Mouse (Mus musculus) spleen, embryonic (tissue): ENCODE measurements around the gene Notch2.

Source experiments
- CTCF ChIA-PET: fragments of 350-600 bp; sonication (Branson Sonifier 250); formaldehyde crosslinking; loops from one replicate; lab custom pipeline; 2022; lab: Charles Lee

The Notch2 gene

DNA sequence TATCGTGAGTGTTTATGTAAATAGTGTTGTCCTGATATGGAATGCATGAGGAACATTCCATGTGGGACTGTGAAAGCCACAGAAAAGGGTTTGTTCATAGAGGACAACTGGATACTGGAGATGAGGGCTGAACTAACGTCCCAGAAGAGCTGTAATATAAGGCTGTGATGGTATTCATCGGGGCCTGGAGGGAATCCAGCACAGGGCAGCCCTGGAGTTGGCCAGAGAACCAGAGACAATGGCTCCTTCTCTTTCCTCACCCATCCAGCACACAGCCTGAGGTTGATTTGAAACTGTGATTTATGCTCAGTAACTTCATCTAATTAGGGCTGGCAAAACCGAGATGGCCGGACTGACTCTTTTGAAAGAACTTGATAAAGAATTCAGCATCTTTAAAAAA lies 20.1 kb upstream of the Notch2 start:
- CTCF ChIA-PET: no interaction called here

DNA sequence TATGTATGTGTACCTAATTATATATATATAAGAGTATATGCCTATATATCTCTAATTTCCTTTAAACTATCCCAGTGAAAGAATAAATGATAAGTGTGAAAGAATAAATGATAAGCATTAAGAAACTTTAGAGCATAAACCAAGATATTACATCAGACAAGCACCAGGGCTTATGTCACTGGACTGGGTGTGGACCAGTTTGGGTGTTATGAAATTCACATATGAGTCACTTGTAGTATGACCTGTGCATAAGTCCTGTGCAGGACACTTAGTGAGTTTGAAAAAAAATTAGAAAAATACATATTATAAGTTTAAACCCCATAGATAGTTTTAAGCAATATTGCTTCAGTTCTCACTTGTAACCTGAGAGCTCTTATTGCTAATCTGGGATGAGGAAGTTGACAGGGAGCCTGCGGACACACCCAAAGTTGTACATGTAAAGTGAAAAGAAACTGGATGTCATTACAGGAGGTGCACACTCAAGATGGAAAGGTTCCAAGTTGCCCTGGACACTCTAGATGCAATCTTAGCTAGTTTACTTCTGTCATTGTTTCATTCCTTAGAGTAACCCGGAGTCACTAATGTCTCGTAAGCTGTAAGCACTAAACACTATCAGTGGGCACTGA lies 19.3 kb upstream of the Notch2 start:
- CTCF ChIA-PET: no interaction called here

DNA sequence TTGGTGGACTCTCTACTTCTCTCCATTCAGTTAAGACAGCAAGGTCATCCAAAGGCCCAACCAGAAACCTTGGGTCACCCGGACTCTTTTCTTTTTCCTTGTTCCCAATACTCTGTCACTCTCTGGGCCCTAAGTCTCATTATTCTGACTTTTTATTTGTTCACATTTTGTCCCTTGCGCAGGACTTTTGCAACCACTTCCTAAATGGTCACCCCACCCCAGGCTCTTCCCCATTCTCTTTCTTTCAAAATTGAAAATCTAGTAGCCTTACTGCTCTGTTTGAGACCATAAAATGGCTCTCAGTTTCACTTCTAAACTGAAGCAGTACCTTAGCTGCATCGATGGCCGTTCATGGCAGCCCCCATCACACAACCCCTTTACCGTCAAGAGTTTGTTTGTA lies 18.5 kb upstream of the Notch2 start:
- CTCF ChIA-PET: interaction anchor here (0.6 kb wide), 1 partner anchor 388 kb away, joined by 3 read pairs; no protein-coding TSS in a partner anchor

DNA sequence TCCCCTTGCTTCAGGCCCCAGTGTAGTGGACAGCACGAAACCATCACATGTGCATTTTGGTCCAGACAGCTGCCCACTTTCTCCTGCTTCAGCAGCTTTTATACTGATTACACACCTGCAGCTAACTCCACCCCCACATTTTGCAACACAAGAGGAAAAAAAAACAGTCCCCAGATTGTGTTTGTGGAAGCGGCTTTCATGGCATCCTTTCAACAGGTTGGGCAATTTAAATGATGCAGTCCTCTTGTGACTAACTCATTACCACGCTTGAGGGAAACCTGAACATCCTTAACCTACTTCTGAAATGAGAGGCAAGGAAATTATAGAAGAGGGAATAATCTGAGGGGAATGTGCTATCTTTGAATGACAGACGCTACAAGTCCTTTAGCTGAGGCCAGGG lies 15.0 kb upstream of the Notch2 start:
- CTCF ChIA-PET: interaction anchor here (0.7 kb wide), 1 partner anchor 102 kb away, joined by 3 read pairs; no protein-coding TSS in a partner anchor

DNA sequence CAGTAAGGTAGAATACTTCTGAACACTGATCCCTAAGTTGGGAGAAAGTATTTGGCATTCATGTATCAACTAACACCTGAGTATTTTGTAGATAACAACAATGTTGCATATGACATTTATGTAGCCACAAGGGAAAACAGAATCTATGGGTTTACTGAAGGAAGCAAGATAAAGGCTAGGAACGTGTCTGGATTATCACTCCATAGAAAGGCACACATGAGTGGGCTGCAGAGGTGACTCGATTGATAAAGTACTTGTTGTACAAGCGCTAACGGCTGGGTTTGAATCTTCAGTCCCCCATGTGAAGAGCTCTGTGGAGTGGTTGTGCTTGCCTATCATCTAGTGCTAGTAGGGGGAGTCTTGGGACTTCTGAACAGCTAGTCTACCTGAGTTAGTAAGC lies 9.8 kb upstream of the Notch2 start:
- CTCF ChIA-PET: no interaction called here

DNA sequence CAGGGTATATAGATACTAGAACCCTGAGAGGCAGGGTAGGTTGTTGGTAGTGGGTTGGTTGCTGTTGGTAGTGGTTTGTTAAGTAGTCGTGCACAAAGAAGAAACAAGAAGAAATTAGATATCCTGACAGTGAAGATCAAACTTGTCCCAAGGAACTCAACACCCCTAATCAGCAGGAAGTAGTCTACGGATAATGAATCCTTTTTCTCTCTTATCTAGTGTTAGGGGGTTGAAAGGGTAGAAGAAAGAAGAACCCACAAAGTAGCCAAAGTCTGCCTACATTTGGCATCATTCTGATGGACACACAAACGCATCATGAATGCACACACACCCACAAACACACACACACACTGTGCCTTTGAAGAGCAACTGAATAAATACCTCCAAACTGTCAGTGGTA lies 9.1 kb upstream of the Notch2 start:
- CTCF ChIA-PET: interaction anchor here (0.5 kb wide), 1 partner anchor 184 kb away, joined by 3 read pairs; no protein-coding TSS in a partner anchor

DNA sequence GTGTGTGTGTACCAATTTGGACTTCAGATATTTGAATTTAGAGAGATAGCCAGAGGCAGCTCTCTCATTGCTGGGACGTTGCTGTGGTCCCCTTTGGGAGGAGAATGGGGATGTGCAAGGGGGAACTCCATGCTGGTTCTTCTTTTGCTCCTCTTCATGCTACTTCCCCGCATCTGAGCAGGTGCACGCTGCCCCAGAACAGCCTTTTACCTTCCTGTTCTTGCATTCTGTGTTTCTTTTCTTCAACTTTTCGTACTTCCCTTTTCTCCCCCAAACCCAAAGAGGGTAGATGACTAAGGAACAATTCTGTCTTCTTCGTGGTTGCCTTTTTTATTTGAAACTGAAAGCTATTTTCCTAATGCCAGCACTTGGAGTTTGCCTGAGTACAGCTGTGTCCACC lies 8.0 kb upstream of the Notch2 start:
- CTCF ChIA-PET: interaction anchor here (0.5 kb wide), 1 partner anchor 61 kb away, joined by 9 read pairs; no protein-coding TSS in a partner anchor

DNA sequence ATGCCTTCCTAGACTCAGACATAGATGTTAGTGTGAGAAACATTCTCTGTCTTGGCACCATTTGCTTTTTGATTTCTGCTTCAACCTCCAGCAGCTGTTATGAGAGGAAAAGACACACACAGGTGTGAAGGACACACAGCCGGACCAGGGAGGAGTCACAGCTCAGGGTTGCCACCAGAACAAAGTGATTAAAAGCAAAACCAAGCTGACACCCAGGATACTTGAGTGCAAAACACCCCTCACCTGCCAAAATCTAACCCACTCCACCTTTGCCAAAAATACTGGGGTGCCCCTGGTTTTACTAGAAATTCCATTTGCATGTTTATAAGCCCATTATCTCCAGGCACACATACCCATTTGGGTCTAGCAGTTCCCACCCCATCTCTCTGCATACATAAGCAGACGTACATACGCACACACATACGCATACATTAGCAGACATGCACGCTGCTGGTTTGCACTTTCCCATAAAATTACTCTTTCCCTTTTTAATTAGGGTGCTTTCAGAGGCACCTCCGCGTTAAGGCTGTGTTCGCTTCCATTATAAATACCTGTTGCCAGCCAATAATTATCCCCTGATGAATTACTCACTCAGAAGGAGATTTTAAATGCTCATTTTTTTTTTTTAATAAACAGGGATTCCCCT lies 7.2 kb upstream of the Notch2 start:
- CTCF ChIA-PET: no interaction called here

DNA sequence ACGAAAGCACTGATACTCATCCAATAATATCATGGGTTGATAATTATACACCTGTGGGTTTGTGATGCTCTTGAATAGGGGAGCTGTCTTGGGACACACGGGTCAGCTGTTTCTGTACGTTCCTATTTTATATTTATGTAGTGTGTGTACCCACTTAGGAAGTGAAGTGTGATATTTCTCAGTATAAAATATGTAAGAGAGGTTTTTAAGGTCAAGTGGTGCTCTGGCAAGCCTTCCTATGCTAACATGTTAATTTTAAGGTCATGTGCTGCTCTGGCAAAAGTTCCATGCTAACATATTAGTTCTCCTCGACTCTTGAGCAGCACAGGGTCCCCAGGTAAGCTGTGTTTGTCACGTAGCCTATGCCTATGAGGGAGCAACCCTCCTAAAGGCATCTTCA lies 6.4 kb upstream of the Notch2 start:
- CTCF ChIA-PET: no interaction called here

DNA sequence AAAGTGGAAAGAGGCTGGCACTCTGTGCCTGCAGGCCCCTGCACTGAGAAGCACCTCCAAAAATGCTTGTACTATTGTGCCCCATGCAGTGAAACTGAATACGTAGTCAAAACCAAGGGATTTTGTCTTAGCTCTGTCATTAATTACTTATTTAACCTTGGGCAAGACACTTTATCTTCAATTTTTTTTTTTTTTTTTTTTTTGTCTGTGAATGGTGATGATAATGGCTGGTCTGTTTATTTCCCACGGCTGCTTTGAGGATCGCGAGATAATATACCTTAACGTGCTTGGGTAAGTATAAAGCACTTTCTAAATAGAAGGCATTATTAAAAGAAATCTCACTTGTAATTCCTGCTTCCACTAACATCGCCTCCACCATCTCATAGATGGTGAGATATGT lies 5.2 kb upstream of the Notch2 start:
- CTCF ChIA-PET: interaction anchor here (0.7 kb wide), 1 partner anchor 10 kb away, joined by 3 read pairs; no protein-coding TSS in a partner anchor

DNA sequence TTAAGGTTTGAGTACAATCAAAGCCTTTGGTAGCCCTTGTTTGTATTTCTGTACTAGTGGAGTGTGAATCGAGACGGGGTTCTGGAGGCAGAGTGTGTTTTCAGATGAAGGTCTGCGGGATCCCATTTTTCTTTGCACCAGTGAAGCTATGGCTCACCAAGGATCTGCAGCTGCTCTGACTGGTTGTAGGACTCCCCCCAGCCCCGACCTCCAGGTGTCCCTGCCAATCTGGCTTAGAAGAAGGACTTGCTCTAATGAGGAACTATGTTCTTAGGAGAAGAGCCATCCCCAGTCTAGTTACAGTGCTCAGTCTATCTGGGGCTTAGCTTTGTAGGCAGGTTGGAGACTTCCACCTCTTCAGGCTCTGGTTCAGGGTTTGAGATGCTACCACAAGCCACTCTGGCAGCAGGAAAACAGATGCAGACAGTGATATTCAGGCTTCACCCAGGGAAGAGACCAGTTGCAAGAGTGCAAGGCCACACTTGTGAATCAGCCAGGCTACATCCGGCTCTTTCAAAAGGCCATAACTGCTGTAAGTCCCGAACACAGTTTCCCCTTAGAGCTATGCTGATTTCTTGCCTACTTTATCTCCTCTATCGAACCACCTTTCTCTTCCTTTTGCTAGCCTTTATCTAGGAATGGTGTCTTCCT lies 4.0 kb upstream of the Notch2 start:
- CTCF ChIA-PET: interaction anchor here (0.6 kb wide), 1 partner anchor 83 kb away, joined by 4 read pairs; no protein-coding TSS in a partner anchor

DNA sequence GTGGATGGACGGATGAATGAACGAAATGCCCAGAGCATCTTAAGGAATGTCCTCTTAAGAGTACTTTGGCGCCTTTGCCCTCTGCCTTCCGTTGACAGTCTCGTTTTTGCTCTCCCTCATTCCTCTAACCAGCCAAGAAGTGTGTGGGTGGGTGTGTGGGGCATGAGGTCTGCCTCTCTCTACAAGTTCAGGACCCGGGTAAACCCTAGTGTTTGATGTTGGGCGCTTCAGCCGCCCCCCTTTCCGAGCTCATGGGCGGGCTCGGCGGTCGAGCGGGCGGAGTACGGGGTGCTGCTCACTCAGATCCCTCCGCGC lies 284 bp upstream of the Notch2 start:
- CTCF ChIA-PET: no interaction called here

DNA sequence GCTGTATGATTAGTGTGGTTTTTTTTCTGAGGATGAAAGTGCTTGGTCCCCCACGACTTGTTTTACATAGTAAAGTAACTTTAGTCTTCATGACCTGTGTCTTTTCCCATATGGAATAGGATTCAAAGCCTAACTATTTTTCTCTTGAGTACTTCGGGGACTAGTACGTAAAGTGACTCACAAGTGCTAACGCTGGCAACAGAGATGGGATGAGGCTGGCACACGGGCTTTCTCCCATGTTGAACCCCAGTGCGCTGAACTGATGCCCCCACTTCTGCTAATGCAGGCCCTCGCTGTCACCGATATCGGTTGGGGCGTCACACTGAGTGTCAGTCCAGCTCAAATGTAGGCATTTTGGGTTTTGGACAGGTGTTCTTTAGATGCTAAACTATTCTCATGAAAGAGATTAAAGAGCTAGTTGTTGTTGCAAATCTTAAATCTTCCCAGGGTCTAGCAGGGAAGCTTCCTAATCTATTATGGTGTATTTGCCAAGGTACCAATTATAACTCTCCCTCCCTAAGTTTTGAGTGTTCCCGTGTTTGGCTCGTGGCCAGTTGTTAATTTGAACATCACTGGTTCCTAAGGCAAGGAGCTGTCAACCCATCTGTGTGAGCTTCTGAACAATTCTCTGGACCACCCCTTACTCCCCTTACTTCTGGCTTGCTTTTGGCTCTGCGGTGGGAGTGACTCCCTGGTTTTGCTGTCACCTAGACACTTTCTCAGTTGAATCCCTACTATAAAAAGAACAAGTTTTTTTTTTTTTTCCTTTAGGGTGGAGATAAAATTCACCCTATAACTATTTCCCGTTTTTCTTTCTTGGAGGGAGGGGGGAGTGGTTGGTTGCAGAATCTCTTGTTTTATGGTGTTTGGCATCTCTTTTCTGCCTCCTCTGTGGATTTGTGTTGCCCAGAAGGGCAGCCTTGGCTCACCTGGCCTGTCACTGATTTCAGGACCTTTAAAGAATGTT lies 2.2 kb downstream of the Notch2 start:
- CTCF ChIA-PET: interaction anchor here (0.7 to 1.3 kb wide), 2 partner anchors 12 to 54 kb away, joined by 5 read pairs; no protein-coding TSS in a partner anchor

DNA sequence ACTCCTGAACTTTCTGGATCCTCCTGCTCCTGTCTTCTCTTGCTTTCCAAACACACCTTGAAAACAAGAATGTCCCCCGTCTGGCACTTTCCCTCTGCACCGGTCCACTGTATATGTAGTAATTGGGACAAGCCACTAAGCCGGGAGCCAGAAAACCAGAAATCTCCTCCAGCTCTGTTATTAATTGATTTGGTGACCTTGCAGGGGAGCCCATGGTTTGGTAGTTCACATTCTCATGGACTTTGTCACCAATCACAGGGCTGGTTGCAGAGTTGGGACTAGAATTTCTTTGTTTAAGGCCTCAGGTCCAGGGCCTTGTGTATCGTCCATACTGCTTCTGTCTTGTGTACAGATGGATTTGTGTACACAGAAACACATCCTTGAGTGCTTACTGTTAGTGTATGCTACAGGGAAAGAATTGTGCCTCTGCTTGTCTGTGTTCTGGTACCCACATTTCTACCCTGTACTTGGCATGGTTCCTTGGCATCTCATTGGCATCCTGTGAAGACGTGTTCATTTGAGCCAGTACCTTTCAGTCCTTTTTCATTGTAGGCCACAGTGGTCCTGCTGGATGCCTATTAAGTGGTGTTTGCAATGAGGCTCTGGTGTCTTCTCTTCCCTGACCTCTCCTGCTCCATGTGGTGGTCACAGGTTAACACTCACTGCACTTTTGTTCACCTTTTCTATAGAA lies 3.7 kb downstream of the Notch2 start:
- CTCF ChIA-PET: interaction anchor here (1.3 kb wide), 1 partner anchor 11 kb away, joined by 5 read pairs; no protein-coding TSS in a partner anchor

DNA sequence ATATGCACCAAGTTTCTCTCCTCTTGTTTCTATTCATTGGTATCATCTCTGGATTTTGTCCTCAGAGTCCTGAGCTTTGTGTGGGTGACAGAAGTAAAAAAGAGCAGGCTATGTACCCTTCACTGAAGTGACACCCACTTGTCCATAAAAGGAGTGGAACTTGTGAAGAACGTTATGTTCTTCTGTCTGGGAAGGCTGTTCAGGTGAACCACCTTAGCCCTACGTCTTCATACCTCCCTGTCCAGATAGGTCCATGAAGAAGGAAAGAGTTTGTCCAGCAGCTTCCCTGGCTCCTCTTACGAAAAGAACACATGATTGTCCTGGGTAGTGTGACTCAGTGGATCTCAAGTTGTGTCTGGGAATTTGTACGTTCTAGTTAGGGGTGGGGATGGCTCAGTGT lies 4.9 kb downstream of the Notch2 start:
- CTCF ChIA-PET: no interaction called here

DNA sequence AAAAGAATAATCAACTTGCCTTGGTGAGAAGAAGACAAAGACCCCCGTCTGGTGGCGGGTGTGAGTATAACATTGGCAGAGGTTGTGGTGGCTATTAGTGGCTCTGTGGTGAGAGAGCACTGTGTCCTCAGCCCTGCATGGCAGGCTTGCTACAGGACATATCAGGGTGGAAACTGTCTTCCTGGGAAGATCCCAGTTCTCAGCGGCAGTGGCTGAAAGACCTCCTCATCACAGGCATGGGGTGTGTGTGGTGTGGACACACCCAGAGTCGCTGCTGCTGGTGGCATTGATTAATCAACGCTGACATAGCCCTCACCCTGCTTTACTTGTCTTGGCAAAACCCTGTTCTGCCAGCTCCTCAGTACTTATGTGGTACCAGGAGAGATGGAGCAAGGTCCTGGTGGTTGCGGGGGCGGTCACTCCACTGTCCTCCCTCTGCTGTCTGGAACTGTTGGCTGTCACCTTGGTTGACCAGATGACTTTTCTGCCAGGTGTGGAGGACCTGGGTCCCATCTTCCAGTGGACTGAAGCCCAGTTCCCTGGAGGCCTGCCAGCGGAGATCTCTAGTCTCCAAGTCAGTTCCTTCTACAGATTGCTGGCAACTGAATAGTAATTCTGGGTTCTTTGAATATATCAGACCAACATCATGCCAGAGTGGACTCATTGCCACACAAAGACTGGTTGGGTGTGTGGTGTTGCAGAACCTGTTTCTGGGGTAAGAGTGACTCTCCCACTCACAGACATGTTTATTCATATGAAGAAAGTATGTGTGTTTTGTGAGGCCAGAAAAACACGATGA lies 7.3 kb downstream of the Notch2 start:
- CTCF ChIA-PET: no interaction called here

DNA sequence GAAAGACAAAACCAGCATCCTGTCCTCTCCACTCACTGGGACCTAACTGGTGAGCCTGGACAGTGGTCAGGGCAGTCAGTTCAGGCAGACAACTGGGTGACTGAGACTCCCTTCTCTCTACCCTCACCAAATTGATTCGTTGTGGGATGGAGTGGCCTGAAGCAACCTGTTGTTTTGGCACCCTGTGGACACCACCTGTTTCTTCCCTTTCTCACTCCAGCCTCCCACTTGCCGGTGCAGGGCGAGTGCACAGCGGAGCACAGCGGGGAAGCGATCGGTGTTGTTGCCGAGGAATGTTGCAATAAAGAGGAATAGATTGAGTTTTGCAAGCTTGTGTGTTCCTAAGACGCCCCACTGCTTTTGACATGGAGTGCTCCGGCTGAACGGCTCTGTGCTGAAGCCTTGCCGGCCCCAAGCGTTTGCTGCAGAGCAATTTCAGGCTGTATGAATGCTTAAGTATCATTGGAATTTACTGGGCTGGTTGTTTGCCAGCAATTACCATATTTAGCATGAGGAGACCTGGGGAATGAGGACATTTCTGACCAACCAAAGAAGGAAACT lies 11.0 kb downstream of the Notch2 start:
- CTCF ChIA-PET: interaction anchor here (0.6 kb wide), 1 partner anchor 344 kb away, joined by 4 read pairs; no protein-coding TSS in a partner anchor

DNA sequence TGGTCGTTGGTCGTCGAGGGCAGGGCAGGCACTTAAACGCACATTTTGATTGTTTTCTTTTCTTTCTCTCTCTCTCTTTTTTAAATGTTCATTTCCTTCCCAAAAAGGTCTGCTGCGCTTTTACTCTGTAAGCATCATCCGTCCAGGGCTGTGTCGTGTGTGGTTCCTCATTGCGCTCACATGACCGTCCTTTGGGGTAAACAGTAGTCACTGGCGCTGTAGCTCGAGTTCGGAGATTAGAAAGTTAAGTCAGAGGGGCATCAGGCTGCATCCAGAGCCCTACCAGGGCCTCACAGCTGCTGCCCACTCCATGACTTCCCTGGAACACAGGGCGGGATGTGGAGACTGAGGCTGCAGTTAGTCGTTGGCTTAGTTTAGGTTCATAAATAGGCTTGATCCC lies 12.2 kb downstream of the Notch2 start:
- CTCF ChIA-PET: no interaction called here
